Mouse (Mus musculus): ENCODE results near the gene Glo1. TPM values are rescaled to one million over a fixed set of nuclear protein-coding genes. Genes with fewer than 3 reads are reported as not detected.

Gene Glo1
- polyA plus RNA-seq, 1 experiment: 80.9 TPM

DNA sequence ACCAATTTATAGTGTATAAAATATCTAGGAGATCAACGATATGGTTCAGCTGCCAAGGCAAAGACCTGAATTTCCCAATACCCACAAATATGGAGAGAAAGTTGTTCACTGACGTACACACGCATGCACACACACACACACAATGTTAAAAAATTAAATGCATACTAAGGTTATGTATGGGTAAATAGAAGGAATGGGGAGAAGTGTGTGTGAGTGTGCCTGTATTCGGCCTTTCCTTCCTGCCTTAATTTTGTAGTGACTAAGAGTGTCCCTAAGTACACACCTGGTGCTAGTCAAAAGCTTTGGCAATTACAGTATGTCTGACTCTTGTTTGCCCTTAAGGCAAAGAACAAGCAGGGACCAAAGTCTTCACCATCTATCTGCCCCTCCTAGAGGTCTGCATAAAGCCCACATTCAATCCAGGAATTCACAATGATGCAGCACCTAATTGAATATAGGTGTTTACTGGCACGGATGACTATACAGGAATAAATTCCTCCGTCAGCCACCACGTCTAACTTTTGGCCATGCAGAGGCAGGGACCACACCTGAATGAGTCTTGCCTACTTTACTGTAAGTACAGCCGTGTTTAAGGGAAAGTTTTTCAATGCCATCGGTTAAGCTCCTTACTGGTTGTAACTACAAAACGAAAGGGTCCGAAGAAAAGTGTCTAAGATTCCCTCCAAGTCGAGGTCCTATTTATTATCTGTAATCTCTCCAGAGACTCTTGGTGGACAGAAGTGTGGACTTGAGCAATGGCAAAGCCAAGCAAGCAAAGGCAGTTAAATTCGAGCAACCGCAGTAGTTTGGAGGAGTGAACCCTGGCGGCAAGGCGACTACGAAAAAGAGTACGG, 15.2 kb downstream of the Glo1 start:
- WGBS: 21% methylated on average over 18 of the region's 18 CpGs
- Histone ChIP-seq H3K4me3 (replicated peaks; ENCODE audit: control insufficient read depth, low read depth, low read length) (peak overlapping the region; percentile 85), H3K4me1 (ENCODE audit: control insufficient read depth, insufficient read depth, low read length) (peaks cover 2% of the 10 kb centered on the region), H3K27ac (ENCODE audit: control insufficient read depth, insufficient read depth, low read depth, low read length, poor library complexity) (peak overlapping the region; percentile 80)
- TF ChIP-seq POLR2A (IDR thresholded peaks at IDR 0.05; ENCODE audit: borderline replicate concordance, control insufficient read depth, low read depth, low read length) (no peak), CTCF (IDR thresholded peaks at IDR 0.05; ENCODE audit: control insufficient read depth, insufficient read depth, low read length) (no peak)

DNA sequence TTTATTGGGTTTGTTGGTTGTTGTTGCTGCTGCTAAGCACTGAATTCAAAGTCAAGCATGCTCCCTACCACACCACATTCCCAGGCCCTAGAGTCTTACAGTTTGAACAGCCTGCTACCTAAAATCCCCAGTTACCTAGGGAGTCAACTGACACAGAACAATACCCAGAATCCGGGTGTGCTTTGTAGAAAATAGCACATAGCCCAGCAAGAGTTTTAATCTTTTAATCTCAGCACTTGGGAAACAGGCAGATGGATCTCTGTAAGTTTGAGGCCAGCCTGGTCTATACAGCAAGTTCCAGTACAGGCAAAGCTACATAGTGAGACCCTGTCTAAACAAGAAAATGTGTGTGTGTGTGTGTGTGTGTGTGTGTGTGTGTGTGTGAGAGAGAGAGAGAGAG, 15.9 kb downstream of the Glo1 start:
- Histone ChIP-seq H3K27ac (ENCODE audit: control insufficient read depth, insufficient read depth, low read depth, low read length, poor library complexity) (no peak overlapping the region), H3K4me1 (ENCODE audit: control insufficient read depth, insufficient read depth, low read length) (peaks cover 2% of the 10 kb centered on the region), H3K4me3 (replicated peaks; ENCODE audit: control insufficient read depth, low read depth, low read length) (no peak overlapping the region)
- WGBS: 78% methylated on average over 1 of the region's 1 CpGs
- no peak for TF ChIP-seq CTCF (IDR thresholded peaks at IDR 0.05; ENCODE audit: control insufficient read depth, insufficient read depth, low read length)
- no peak for TF ChIP-seq POLR2A (IDR thresholded peaks at IDR 0.05; ENCODE audit: borderline replicate concordance, control insufficient read depth, low read depth, low read length)

DNA sequence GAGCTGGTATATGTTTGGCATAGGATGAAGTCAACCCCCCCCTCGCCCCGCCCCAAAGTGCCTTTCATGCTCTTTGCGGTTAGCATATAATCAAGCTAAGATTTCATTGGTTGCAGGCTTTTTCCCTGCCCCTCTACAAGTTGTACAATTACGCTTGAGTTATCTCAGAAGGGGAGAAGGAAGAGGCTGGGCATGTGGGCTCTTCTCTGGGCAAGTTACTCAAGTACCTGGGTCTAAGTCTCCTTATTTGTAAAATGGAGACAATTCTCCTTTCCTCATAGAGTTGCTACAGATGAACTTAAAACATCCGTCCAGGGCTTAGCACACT, 16.7 kb downstream of the Glo1 start:
- no peak for TF ChIP-seq POLR2A (IDR thresholded peaks at IDR 0.05; ENCODE audit: borderline replicate concordance, control insufficient read depth, low read depth, low read length)
- TF ChIP-seq CTCF (IDR thresholded peaks at IDR 0.05; ENCODE audit: control insufficient read depth, insufficient read depth, low read length): no peak
- Histone ChIP-seq H3K4me1 (ENCODE audit: control insufficient read depth, insufficient read depth, low read length) (no peaks in the 10 kb centered on the region; the same call in 1 of the 2 replicates), H3K27ac (ENCODE audit: control insufficient read depth, insufficient read depth, low read depth, low read length, poor library complexity) (peak overlapping the region; percentile 14), H3K4me3 (replicated peaks; ENCODE audit: control insufficient read depth, low read depth, low read length) (no peak overlapping the region)
- 76% methylated on average over 5 of the region's 5 CpGs for WGBS

DNA sequence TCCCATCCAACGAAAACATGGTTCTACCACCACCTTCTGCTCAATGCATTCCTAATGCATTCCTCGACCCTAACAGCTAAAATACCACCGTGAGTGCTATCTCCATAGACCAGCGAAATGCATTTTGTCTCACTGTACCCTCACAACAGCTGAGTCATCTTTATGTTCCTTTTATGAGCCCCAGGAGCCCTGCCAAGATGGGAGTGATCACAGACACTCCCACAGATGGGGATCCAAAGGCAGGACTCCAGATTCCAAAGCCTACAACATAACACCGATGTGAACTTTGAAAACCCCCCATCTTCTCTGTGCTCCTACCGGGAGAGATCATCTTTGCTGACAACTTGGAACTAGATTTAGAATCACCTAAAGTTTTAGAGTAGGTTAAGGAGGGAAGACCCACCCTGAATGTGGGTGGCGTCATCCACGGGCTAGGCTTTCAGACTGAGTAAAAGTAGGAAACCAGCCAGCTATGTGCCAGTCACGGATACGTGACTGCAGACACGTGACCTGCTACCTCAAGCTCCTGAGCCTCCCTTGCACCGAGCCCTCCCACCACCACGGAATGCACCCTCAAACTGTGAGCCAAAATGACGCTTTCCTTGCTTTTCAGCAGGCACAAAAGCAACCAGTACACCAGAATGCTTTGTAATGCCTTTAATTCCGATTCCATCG, 17.2 kb downstream of the Glo1 start:
- WGBS: 57% methylated on average over 16 of the region's 16 CpGs
- Histone ChIP-seq H3K4me3 (replicated peaks; ENCODE audit: control insufficient read depth, low read depth, low read length) (peak overlapping the region; percentile 8), H3K4me1 (ENCODE audit: control insufficient read depth, insufficient read depth, low read length) (no peaks in the 10 kb centered on the region; the same call in 1 of the 2 replicates), H3K27ac (ENCODE audit: control insufficient read depth, insufficient read depth, low read depth, low read length, poor library complexity) (peak overlapping the region; percentile 14)
- TF ChIP-seq CTCF (IDR thresholded peaks at IDR 0.05; ENCODE audit: control insufficient read depth, insufficient read depth, low read length) (no peak), POLR2A (IDR thresholded peaks at IDR 0.05; ENCODE audit: borderline replicate concordance, control insufficient read depth, low read depth, low read length) (no peak)

DNA sequence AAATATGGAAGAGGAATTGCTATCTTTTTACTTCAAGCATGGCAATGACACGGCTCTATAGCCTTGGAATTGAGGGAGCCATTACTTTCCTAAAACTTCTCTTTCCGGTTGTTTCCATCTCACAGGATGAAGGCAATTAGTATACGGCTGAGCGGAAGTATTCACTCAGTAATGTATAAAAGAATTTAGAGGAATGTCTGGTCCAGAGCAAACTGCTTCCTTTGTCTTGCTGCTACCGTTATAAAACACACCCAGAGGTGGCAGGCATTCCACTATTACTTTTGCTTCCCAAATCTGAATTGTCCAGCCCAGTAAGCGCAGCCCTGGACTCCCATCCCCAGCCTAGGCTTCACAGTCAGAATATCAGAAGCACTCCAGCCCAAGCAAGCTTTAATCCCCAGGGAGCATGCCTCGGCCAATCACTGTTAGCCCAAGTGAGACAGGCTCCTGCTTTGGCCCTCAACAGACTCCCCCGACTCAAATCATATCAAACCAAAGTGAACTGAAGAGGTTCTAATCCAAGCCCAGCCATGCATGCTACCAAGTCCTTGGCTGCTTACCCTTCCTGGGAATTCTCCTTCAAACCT, 18.7 kb downstream of the Glo1 start:
- WGBS: 92% methylated on average over 8 of the region's 8 CpGs
- H3K4me3 ChIP-seq (replicated peaks; ENCODE audit: control insufficient read depth, low read depth, low read length): no peak overlapping the region
- H3K4me1 ChIP-seq (ENCODE audit: control insufficient read depth, insufficient read depth, low read length): no peaks in the 10 kb centered on the region; the same call in 1 of the 2 replicates
- TF ChIP-seq CTCF (IDR thresholded peaks at IDR 0.05; ENCODE audit: control insufficient read depth, insufficient read depth, low read length): no peak
- H3K27ac ChIP-seq (ENCODE audit: control insufficient read depth, insufficient read depth, low read depth, low read length, poor library complexity): no peak overlapping the region

DNA sequence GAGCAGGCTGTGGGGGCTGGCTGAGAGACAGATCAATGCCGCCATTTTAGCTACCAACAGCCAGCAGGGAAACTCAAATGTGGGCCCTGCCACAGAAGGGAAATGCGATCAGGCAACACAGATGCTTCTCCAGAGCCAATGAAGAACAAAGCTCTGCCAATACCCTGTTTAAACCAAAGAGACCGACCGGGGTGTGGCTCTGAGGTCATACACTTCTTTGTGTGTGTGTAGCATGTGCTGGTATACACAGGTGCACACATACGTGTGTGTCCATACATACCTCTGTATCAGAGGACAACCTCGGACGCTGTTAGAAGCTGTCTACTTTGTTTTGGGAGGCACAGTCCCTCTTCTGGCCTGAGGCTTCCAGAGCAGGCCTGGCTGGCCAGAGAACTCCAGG, 19.3 kb downstream of the Glo1 start:
- H3K4me1 ChIP-seq (ENCODE audit: control insufficient read depth, insufficient read depth, low read length): no peaks in the 10 kb centered on the region; the same call in 1 of the 2 replicates
- no peak for TF ChIP-seq POLR2A (IDR thresholded peaks at IDR 0.05; ENCODE audit: borderline replicate concordance, control insufficient read depth, low read depth, low read length)
- no peak for TF ChIP-seq CTCF (IDR thresholded peaks at IDR 0.05; ENCODE audit: control insufficient read depth, insufficient read depth, low read length)
- H3K27ac ChIP-seq (ENCODE audit: control insufficient read depth, insufficient read depth, low read depth, low read length, poor library complexity): no peak overlapping the region
- H3K4me3 ChIP-seq (replicated peaks; ENCODE audit: control insufficient read depth, low read depth, low read length): no peak overlapping the region
- 91% methylated on average over 7 of the region's 7 CpGs for WGBS

DNA sequence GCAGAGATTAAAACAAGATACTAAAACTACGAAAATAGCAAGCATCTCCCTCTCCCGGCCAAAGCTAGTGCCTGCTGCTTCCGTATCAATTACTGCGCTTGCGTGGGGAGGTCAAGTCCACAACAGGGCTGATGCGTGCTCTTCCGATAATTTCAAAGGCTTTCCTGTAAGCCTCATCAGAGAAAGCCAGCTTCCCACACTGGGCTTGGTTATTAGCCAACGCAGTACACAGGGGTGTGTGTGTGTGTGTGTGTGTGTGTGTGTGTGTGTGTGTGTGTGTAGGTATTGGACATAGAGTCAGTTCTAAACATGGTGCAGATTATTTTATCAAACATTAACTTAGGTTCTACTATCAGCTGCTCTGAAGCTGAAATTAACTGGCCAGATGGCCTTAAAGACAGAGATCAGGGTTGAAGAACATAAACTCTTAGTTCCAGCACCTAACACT, 20.0 kb downstream of the Glo1 start:
- H3K4me1 ChIP-seq (ENCODE audit: control insufficient read depth, insufficient read depth, low read length): no peaks in the 10 kb centered on the region; the same call in 1 of the 2 replicates
- H3K4me3 ChIP-seq (replicated peaks; ENCODE audit: control insufficient read depth, low read depth, low read length): no peak overlapping the region
- 93% methylated on average over 8 of the region's 8 CpGs for WGBS
- no peak for TF ChIP-seq CTCF (IDR thresholded peaks at IDR 0.05; ENCODE audit: control insufficient read depth, insufficient read depth, low read length)
- no peak for TF ChIP-seq POLR2A (IDR thresholded peaks at IDR 0.05; ENCODE audit: borderline replicate concordance, control insufficient read depth, low read depth, low read length)
- H3K27ac ChIP-seq (ENCODE audit: control insufficient read depth, insufficient read depth, low read depth, low read length, poor library complexity): no peak overlapping the region

DNA sequence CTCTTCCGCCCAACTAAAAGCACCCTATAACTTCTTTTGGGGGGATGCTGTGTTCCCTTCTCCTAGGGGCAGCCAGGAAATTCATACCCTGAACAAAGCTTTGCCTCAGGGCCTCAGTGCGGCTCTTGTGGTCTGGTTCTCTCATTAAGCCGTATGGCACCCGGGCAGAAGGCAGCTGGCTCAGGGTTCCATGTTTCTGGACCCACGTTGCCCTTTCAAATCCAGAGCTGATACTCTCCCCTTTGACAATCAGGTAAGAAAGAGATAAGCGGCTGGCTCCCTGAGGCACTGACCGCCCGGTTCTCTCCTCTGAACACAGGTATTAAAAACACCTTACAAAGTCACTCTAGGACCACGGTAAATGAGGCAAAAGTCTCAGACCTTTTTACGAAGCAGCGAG, 20.5 kb downstream of the Glo1 start:
- TF ChIP-seq POLR2A (IDR thresholded peaks at IDR 0.05; ENCODE audit: borderline replicate concordance, control insufficient read depth, low read depth, low read length) (no peak), CTCF (IDR thresholded peaks at IDR 0.05; ENCODE audit: control insufficient read depth, insufficient read depth, low read length) (no peak)
- no peak overlapping the region for H3K27ac ChIP-seq (ENCODE audit: control insufficient read depth, insufficient read depth, low read depth, low read length, poor library complexity)
- WGBS: 88% methylated on average over 11 of the region's 11 CpGs

More for the DNA sequence above, 20.5 kb downstream of the Glo1 start:
- Histone ChIP-seq H3K4me3 (replicated peaks; ENCODE audit: control insufficient read depth, low read depth, low read length) (no peak overlapping the region), H3K4me1 (ENCODE audit: control insufficient read depth, insufficient read depth, low read length) (no peaks in the 10 kb centered on the region; the same call in 1 of the 2 replicates)

Measured in bone marrow, adult 2 months (tissue).